Mouse (Mus musculus): Measurements from ENCODE around the gene Mt2. TPM values are rescaled to one million over a fixed set of nuclear protein-coding genes. Genes with fewer than 3 reads are reported as not detected.

Mt2 gene
- polyA plus RNA-seq, 1 experiment from 2014 or later = 36.5 TPM

- Histone ChIP-seq H3K36me3 (ENCODE audit: control insufficient read depth, insufficient read depth, low read length) (no peaks in the 10 kb centered on the region), H3K9ac (ENCODE audit: low read length) (no peak overlapping the region), H3K4me3 (ENCODE audit: low read depth, low read length) (no peak overlapping the region), H3K4me1 (replicated peaks; ENCODE audit: control insufficient read depth, insufficient read depth, low read length) (no peaks in the 10 kb centered on the region), H3K4me2 (ENCODE audit: low read depth, low read length, severe bottlenecking) (no peak overlapping the region), H3K9me3 (ENCODE audit: control insufficient read depth, low read length) (no peaks in the 10 kb centered on the region), H3K27ac (ENCODE audit: low read depth, low read length) (no peak overlapping the region), H3K27me3 (ENCODE audit: control insufficient read depth, insufficient read depth, low read length) (no peaks in the 10 kb centered on the region)
- ATAC-seq (replicated peaks; ENCODE audit: low FRiP score) (0 out of 2 replicates have a peak, but pooled peaks have one; percentile 44), DNase-seq (ENCODE audit: low spot score) (no peak)
- WGBS = 82% methylated on average over 8 of the region's 8 CpGs
These were observed 33.8 kb downstream of the Mt2 start for GRCm38 (mm10) chr8:94206256-94206655.

GRCm38 (mm10) chr8:94207491-94207890, 35.0 kb downstream of the Mt2 start:
- no peaks in the 10 kb centered on the region for H3K4me1 ChIP-seq (replicated peaks; ENCODE audit: control insufficient read depth, insufficient read depth, low read length)
- 84% methylated on average over 2 of the region's 2 CpGs for WGBS
- DNase-seq (ENCODE audit: low spot score) (no peak), ATAC-seq (replicated peaks; ENCODE audit: low FRiP score) (no peak)
- H3K27me3 ChIP-seq (ENCODE audit: control insufficient read depth, insufficient read depth, low read length) = no peaks in the 10 kb centered on the region
- no peak overlapping the region for H3K4me2 ChIP-seq (ENCODE audit: low read depth, low read length, severe bottlenecking)
- H3K9me3 ChIP-seq (ENCODE audit: control insufficient read depth, low read length) = no peaks in the 10 kb centered on the region
- no peak overlapping the region for H3K9ac ChIP-seq (ENCODE audit: low read length)
- H3K4me3 ChIP-seq (ENCODE audit: low read depth, low read length) = no peak overlapping the region
- no peaks in the 10 kb centered on the region for H3K36me3 ChIP-seq (ENCODE audit: control insufficient read depth, insufficient read depth, low read length)
- no peak overlapping the region for H3K27ac ChIP-seq (ENCODE audit: low read depth, low read length)

GRCm38 (mm10) chr8:94209639-94210038, 37.2 kb downstream of the Mt2 start:
- H3K27me3 ChIP-seq (ENCODE audit: control insufficient read depth, insufficient read depth, low read length) = no peaks in the 10 kb centered on the region
- H3K36me3 ChIP-seq (ENCODE audit: control insufficient read depth, insufficient read depth, low read length) = no peaks in the 10 kb centered on the region
- ATAC-seq (replicated peaks; ENCODE audit: low FRiP score) (no peak), DNase-seq (ENCODE audit: low spot score) (no peak)
- no peak overlapping the region for H3K9ac ChIP-seq (ENCODE audit: low read length)
- no peak overlapping the region for H3K4me2 ChIP-seq (ENCODE audit: low read depth, low read length, severe bottlenecking)
- H3K9me3 ChIP-seq (ENCODE audit: control insufficient read depth, low read length) = no peaks in the 10 kb centered on the region
- WGBS = 84% methylated on average over 6 of the region's 6 CpGs
- H3K4me3 ChIP-seq (ENCODE audit: low read depth, low read length) = no peak overlapping the region
- no peak overlapping the region for H3K27ac ChIP-seq (ENCODE audit: low read depth, low read length)
- peaks cover 3% of the 10 kb centered on the region; the same call in 1 of the 2 replicates for H3K4me1 ChIP-seq (replicated peaks; ENCODE audit: control insufficient read depth, insufficient read depth, low read length)

- Histone ChIP-seq H3K4me2 (ENCODE audit: low read depth, low read length, severe bottlenecking) (no peak overlapping the region), H3K9ac (ENCODE audit: low read length) (no peak overlapping the region), H3K9me3 (ENCODE audit: control insufficient read depth, low read length) (no peaks in the 10 kb centered on the region), H3K36me3 (ENCODE audit: control insufficient read depth, insufficient read depth, low read length) (no peaks in the 10 kb centered on the region), H3K27me3 (ENCODE audit: control insufficient read depth, insufficient read depth, low read length) (no peaks in the 10 kb centered on the region), H3K27ac (ENCODE audit: low read depth, low read length) (no peak overlapping the region), H3K4me1 (replicated peaks; ENCODE audit: control insufficient read depth, insufficient read depth, low read length) (peaks cover 4% of the 10 kb centered on the region; the same call in 1 of the 2 replicates), H3K4me3 (ENCODE audit: low read depth, low read length) (no peak overlapping the region)
- WGBS = 78% methylated on average over 3 of the region's 3 CpGs
- ATAC-seq (replicated peaks; ENCODE audit: low FRiP score) = no peak
- DNase-seq (ENCODE audit: low spot score) = no peak
These were observed 37.8 kb downstream of the Mt2 start for GRCm38 (mm10) chr8:94210225-94210624.

GRCm38 (mm10) chr8:94213819-94214218, 41.4 kb downstream of the Mt2 start:
- no peaks in the 10 kb centered on the region for H3K36me3 ChIP-seq (ENCODE audit: control insufficient read depth, insufficient read depth, low read length)
- H3K4me2 ChIP-seq (ENCODE audit: low read depth, low read length, severe bottlenecking) = peak overlapping the region; percentile 92
- H3K27me3 ChIP-seq (ENCODE audit: control insufficient read depth, insufficient read depth, low read length) = no peaks in the 10 kb centered on the region
- ATAC-seq (replicated peaks; ENCODE audit: low FRiP score) (no peak), DNase-seq (ENCODE audit: low spot score) (no peak)
- WGBS = 50% methylated on average over 6 of the region's 6 CpGs
- no peak overlapping the region; the same call in 1 of the 2 replicates for H3K9ac ChIP-seq (ENCODE audit: low read length)
- H3K4me3 ChIP-seq (ENCODE audit: low read depth, low read length) = peak overlapping the region; percentile 84
- H3K9me3 ChIP-seq (ENCODE audit: control insufficient read depth, low read length) = no peaks in the 10 kb centered on the region
- H3K27ac ChIP-seq (ENCODE audit: low read depth, low read length) = no peak overlapping the region
- peaks cover 5% of the 10 kb centered on the region; the same call in 1 of the 2 replicates for H3K4me1 ChIP-seq (replicated peaks; ENCODE audit: control insufficient read depth, insufficient read depth, low read length)

GRCm38 (mm10) chr8:94214252-94215173, 42.0 kb downstream of the Mt2 start, which contains the start of gene Nup93:
Gene Nup93, plus strand, starts transcription at chr8:94214564.
- ATAC-seq (replicated peaks; ENCODE audit: low FRiP score) (peak; percentile 98), DNase-seq (ENCODE audit: low spot score) (peak; percentile 100)
- WGBS = under 1% methylated on average over 68 of the region's 68 CpGs
- Histone ChIP-seq H3K4me1 (replicated peaks; ENCODE audit: control insufficient read depth, insufficient read depth, low read length) (peaks cover 5% of the 10 kb centered on the region; the same call in 1 of the 2 replicates), H3K27me3 (ENCODE audit: control insufficient read depth, insufficient read depth, low read length) (no peaks in the 10 kb centered on the region), H3K36me3 (ENCODE audit: control insufficient read depth, insufficient read depth, low read length) (no peaks in the 10 kb centered on the region), H3K9ac (ENCODE audit: low read length) (peak within 1 kb of the TSS; percentile 75), H3K4me3 (ENCODE audit: low read depth, low read length) (peak within 1 kb of the TSS; percentile 84), H3K4me2 (ENCODE audit: low read depth, low read length, severe bottlenecking) (peak within 1 kb of the TSS; percentile 92), H3K9me3 (ENCODE audit: control insufficient read depth, low read length) (no peaks in the 10 kb centered on the region), H3K27ac (ENCODE audit: low read depth, low read length) (no peak within 1 kb of the TSS)

Other genes starting within 250 kb of the Mt2 start
- 60.5 and 65.3 TPM in 2 replicates for gene Amfr, start 159.8 kb upstream of the Mt2 start, polyA plus RNA-seq (2014; fragmentation: Nextera tagmentation; extraction: Ambion mirVana)
- gene Nudt21, start 135.6 kb upstream of the Mt2 start, polyA plus RNA-seq (2014; fragmentation: Nextera tagmentation; extraction: Ambion mirVana) = 195 and 201 TPM in 2 replicates
- 16.3 and 18.7 TPM in 2 replicates for gene Ogfod1, start 135.5 kb upstream of the Mt2 start, polyA plus RNA-seq (2014; fragmentation: Nextera tagmentation; extraction: Ambion mirVana)
- 23.3 and 23.8 TPM in 2 replicates for gene Bbs2, start 73.7 kb upstream of the Mt2 start, polyA plus RNA-seq (2014; fragmentation: Nextera tagmentation; extraction: Ambion mirVana)
- not detected in 2 replicates for gene Mt4, start 35.5 kb upstream of the Mt2 start, polyA plus RNA-seq (2014; fragmentation: Nextera tagmentation; extraction: Ambion mirVana)
- gene Mt3, start 20.1 kb upstream of the Mt2 start, polyA plus RNA-seq (2014; fragmentation: Nextera tagmentation; extraction: Ambion mirVana) = 43.6 and 52.3 TPM in 2 replicates
- gene Mt1, start 6.4 kb downstream of the Mt2 start, polyA plus RNA-seq (2014; fragmentation: Nextera tagmentation; extraction: Ambion mirVana) = 109 and 120 TPM in 2 replicates
- gene Nup93, start 41.9 kb downstream of the Mt2 start, polyA plus RNA-seq (2014; fragmentation: Nextera tagmentation; extraction: Ambion mirVana) = 135 and 143 TPM in 2 replicates
- gene Slc12a3, start 156.5 kb downstream of the Mt2 start, polyA plus RNA-seq (2014; fragmentation: Nextera tagmentation; extraction: Ambion mirVana) = not detected in 2 replicates
- 52.6 and 56.9 TPM in 2 replicates for gene Herpud1, start 213.8 kb downstream of the Mt2 start, polyA plus RNA-seq (2014; fragmentation: Nextera tagmentation; extraction: Ambion mirVana)